Mouse (Mus musculus) CH12.LX (cell line): ENCODE data around the gene Tbx3.

Experiments
- CTCF ChIP-seq, 2 experiments: IDR thresholded peaks in 1 of 2; conservative IDR thresholded peaks in 1 of 2; 2 replicates each; pipeline ENCODE4 v1.5.1; 2011 to 2012; ENCODE audit warnings: low read depth in 2 of 2, low read length in 2 of 2, improper control_type of control experiment in 1 of 2, inconsistent platforms in 1 of 2, mild to moderate bottlenecking in 1 of 2, moderate library complexity in 1 of 2
- EP300 ChIP-seq: IDR thresholded peaks from 2 replicates; pipeline ENCODE4 v1.6.1; 2011; ENCODE audit warnings: low read length, improper control_type of control experiment
- GABPA ChIP-seq: IDR thresholded peaks from 2 replicates; pipeline ENCODE4 v1.6.1; 2012; ENCODE audit warnings: low read depth, low read length, improper control_type of control experiment, inconsistent platforms; ENCODE audit not compliant: insufficient replicate concordance
- JUND ChIP-seq: conservative IDR thresholded peaks from 2 replicates; pipeline ENCODE4 v1.6.1; 2011; ENCODE audit warnings: low read depth, low read length, improper control_type of control experiment
- MAFK ChIP-seq: IDR thresholded peaks from 2 replicates; pipeline ENCODE4 v1.6.1; 2011; ENCODE audit warnings: low read length, improper control_type of control experiment; ENCODE audit not compliant: insufficient replicate concordance
- MAX ChIP-seq: IDR thresholded peaks from 2 replicates; pipeline ENCODE4 v1.6.1; 2011; ENCODE audit warnings: low read length, improper control_type of control experiment
- NRF1 ChIP-seq: IDR thresholded peaks from 2 replicates; pipeline ENCODE4 v1.6.1; 2014; ENCODE audit warnings: low read depth, mild to moderate bottlenecking, inconsistent platforms, low read length, improper control_type of control experiment, moderate library complexity
- POLR2A ChIP-seq: IDR thresholded peaks from 2 replicates; pipeline ENCODE4 v1.6.1; 2011; ENCODE audit warnings: low read depth, mild to moderate bottlenecking, improper control_type of control experiment, low read length
- RAD21 ChIP-seq: IDR thresholded peaks from 2 replicates; pipeline ENCODE4 v1.6.1; 2011; ENCODE audit warnings: low read depth, mild to moderate bottlenecking, low read length, improper control_type of control experiment, moderate library complexity
- TBP ChIP-seq: conservative IDR thresholded peaks from 2 replicates; pipeline ENCODE4 v1.6.1; 2011; ENCODE audit warnings: low read depth, low read length, improper control_type of control experiment
- UBTF ChIP-seq: IDR thresholded peaks from 2 replicates; pipeline ENCODE4 v1.6.1; 2012; ENCODE audit warnings: low read depth, mild to moderate bottlenecking, inconsistent platforms, low read length, improper control_type of control experiment, moderate library complexity
- USF1 ChIP-seq: IDR thresholded peaks from 2 replicates; pipeline ENCODE4 v1.6.1; 2014; ENCODE audit warnings: low read depth, mild to moderate bottlenecking, inconsistent platforms, low read length, improper control_type of control experiment

- TF ChIP-seq POLR2A (no peak), MAX (no peak), CTCF (conservative IDR thresholded peaks at IDR 0.05 in 1 of 2, IDR thresholded peaks at IDR 0.05 in 1 of 2; ENCODE audit: low read depth in 2 of 2, low read length in 2 of 2) (no peak), USF1 (no peak), GABPA (no peak), TBP (no peak), JUND (no peak), EP300 (no peak), RAD21 (no peak), MAFK (no peak), NRF1 (no peak), UBTF (no peak)
Measured at GRCm38 (mm10) chr5:119628746-119629327, 41.6 kb upstream of the Tbx3 start.
